Mouse (Mus musculus) thymus, adult 2 months (tissue): Measurements from ENCODE around the gene Rin2.

Experiments
- CTCF ChIP-seq: fragments of 200-500 bp; IDR thresholded peaks from 2 replicates; pipeline ENCODE4 v1.5.1; 2012; ENCODE audit warnings: mild to moderate bottlenecking, control low read depth, low read length, moderate library complexity, borderline replicate concordance; ENCODE audit not compliant: control insufficient read depth, poor library complexity, insufficient read depth; ENCODE audit errors: extremely low read depth
- POLR2A ChIP-seq: fragments of 200-500 bp; IDR thresholded peaks from 2 replicates; pipeline ENCODE4 v1.6.1; 2012; ENCODE audit warnings: mild to moderate bottlenecking, low read length, control low read depth, moderate library complexity; ENCODE audit not compliant: control insufficient read depth, poor library complexity, insufficient read depth; ENCODE audit errors: extremely low read depth

DNA sequence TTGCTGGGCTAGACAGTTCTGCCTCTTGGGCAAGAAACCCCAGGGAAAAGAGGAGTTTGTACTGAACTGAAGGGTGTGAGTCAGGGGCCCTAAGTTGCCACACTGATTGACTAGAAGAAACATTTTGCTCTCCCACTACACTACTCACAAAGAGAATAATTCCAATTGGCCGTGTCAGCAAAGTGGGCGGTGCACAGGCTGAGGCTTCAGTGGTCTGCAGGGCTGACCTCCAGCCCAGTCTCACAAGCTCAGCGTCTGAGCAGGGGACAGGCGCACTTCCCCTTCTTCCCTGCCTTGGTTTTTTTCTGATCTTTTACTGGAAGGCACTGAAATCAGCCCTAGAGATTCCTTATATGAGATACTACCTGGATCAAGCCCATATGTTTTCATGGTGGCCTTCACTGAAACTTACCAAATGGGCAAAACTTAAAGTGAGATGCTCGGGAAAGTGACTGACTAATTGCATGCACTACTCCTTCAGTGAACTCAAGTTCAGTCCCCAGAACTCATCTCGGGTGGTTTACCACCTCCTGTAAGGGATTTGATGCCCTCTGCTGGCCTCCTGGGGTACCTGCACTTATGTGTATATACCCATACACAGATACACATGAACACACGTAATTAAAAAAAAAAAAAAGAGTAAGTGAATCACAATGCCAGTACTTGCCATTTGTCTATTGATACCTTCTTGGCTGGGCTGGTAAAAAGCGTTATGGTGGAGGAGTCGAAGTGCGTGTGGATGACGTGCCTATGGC lies 191.9 kb downstream of the Rin2 start:
- TF ChIP-seq POLR2A (no peak), CTCF (no peak)
